Mouse (Mus musculus) heart, postnatal 0 days (tissue): ENCODE data around the gene Ifitm6.

Source experiments
- CTCF ChIP-seq: IDR thresholded peaks from 2 replicates; pipeline ENCODE4 v1.5.1; 2016; ENCODE audit warnings: antibody characterized with exemption, control low read depth, low read depth
- EP300 ChIP-seq: IDR thresholded peaks from 2 replicates; pipeline ENCODE4 v1.6.1; 2016; ENCODE audit warnings: antibody characterized with exemption, low read depth

DNA sequence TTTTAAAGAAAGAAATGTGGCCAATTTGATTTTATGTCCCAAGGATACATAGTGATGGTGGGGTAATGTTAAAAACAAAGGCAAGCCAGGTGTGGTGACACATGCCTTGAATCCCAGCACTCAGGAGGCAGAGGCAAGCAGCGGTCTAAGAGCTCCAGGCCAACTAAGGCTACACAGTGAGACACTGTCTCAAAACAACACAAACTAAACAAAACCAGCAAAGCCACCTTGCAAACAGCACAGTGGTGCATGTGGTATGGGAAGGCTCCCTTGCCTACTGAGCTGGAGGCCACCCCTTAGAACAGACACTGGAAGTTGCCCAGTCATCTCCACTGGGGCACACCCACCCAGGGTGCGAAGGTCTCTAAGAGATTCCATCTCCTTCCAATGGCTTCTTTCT, 42.2 kb upstream of the Ifitm6 start:
- TF ChIP-seq CTCF (no peak), EP300 (no peak)
